Mouse (Mus musculus): ENCODE measurements at regions not wholly inside any gene's neighbourhood (a gene's known extent, or its start where the extent isn't known, plus 50 kb on each side); places are given as distances from the start of the nearest gene placed in this dataset.

DNA sequence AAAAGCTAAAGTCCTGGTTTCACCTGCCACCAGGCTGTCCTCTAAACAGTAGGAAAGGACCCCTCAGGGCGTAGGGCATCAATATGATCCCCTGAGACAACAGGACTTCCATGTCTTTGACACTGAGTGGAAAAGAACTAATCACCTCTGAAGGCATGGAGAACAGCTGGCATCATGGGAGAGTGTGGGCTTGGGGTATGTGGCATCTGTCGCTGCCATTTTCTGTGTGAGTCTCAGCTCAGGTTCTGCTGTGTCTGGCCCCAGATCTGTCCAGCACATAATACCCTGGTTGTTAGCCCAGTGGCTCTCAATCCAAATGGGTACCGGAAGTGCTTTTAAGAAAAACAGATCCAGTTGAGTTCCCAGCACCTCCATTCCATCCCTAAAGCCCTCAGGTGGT, 101.3 kb downstream of the Ephb3 start:
- no peak for TF ChIP-seq POLR2A (IDR thresholded peaks at IDR 0.05; ENCODE audit: borderline replicate concordance, extremely low read depth, low read depth, low read length)
- TF ChIP-seq CTCF (IDR thresholded peaks at IDR 0.05; ENCODE audit: insufficient read depth, low read length) = no peak

Measured in lung, adult 2 months (tissue).